Mouse (Mus musculus) inflammation-experienced regulatory T-cells, adult 6 months (primary cell): ENCODE results near the gene Dgcr8. TPM values are rescaled to one million over a fixed set of nuclear protein-coding genes. Genes with fewer than 3 reads are reported as not detected.
A peak's percentile ranks its signal among the peaks of the same experiment; 100 is the strongest.

ENCODE experiments used
- ATAC-seq: one replicate; pipeline ENCODE4 v1.8.0; 2017
- polyA plus RNA-seq, 3 experiments: library from polyadenylated mRNA; unstranded; fragments of 100-300 nt; shearing (Covaris generic); gene quantifications; one replicate each; pipeline ENCODE4 v1.2.1; 2017

Dgcr8 gene
- polyA plus RNA-seq, 3 experiments from 2014 or later = 16.6 to 29.7 (median 19.9) TPM

- ATAC-seq = no peak
These were observed 69.0 kb downstream of the Dgcr8 start for GRCm38 (mm10) chr16:18220001-18220400.

- ATAC-seq = no peak
These were observed 70.5 kb downstream of the Dgcr8 start for GRCm38 (mm10) chr16:18218580-18218996.

- ATAC-seq = no peak
These were observed 71.5 kb downstream of the Dgcr8 start, which contains the start of gene Ccdc188 for GRCm38 (mm10) chr16:18217579-18217978. TSS of gene Ccdc188 (plus strand) at chr16:18217879.

GRCm38 (mm10) chr16:18214858-18215257 is 74.2 kb downstream of the Dgcr8 start:
- ATAC-seq = no peak

GRCm38 (mm10) chr16:18213689-18214088 is 75.4 kb downstream of the Dgcr8 start:
- ATAC-seq = no peak

GRCm38 (mm10) chr16:18211417-18212171 is 77.5 kb downstream of the Dgcr8 start:
- peak; percentile 67 for ATAC-seq

- no peak for ATAC-seq
These were observed 78.2 kb downstream of the Dgcr8 start for GRCm38 (mm10) chr16:18210701-18211416.

Other genes starting within 250 kb of the Dgcr8 start
- 10 to 100 TPM; 11.5 to 19.1 (median 15.0) TPM for gene Dgcr6, start 236.4 kb downstream of the Dgcr8 start, polyA plus RNA-seq
- 1 to 10 TPM; 1.1 to 5.3 (median 4.2) TPM for gene Prodh, start 199.0 kb downstream of the Dgcr8 start, polyA plus RNA-seq
- not detected for gene Rtn4r, start 161.6 kb downstream of the Dgcr8 start, polyA plus RNA-seq
- gene Ccdc188, start 71.4 kb downstream of the Dgcr8 start, polyA plus RNA-seq = not detected
- 1 to 10 TPM in 2 of 3 experiments, under 1 TPM in 1; 0.67 to 1.7 (median 1.5) TPM for gene Zdhhc8, start 54.1 kb downstream of the Dgcr8 start, polyA plus RNA-seq
- gene Trmt2a, start 40.6 kb downstream of the Dgcr8 start, polyA plus RNA-seq = 10 to 100 TPM; 31.1 to 45.8 (median 38.5) TPM
- gene Ranbp1, start 40.5 kb downstream of the Dgcr8 start, polyA plus RNA-seq = 100 to 1,000 TPM; 141 to 268 (median 158) TPM
- not detected for gene Gm49776, start 30.9 kb downstream of the Dgcr8 start, polyA plus RNA-seq
- 10 to 100 TPM; 48.6 to 81.2 (median 70.2) TPM for gene Tango2, start 58.9 kb upstream of the Dgcr8 start, polyA plus RNA-seq
- gene Arvcf, start 58.9 kb upstream of the Dgcr8 start, polyA plus RNA-seq = 1 to 10 TPM in 1 of 3 experiments, under 1 TPM in 2; 0.52 to 1.0 (median 0.66) TPM
- gene Txnrd2, start 137.1 kb upstream of the Dgcr8 start, polyA plus RNA-seq = 10 to 100 TPM; 15.9 to 21.2 (median 20.4) TPM
- gene Comt, start 137.6 kb upstream of the Dgcr8 start, polyA plus RNA-seq = 10 to 100 TPM; 51.4 to 56.7 (median 52.3) TPM
- 10 to 100 TPM; 11.2 to 23.9 (median 17.4) TPM for gene Gnb1l, start 209.5 kb upstream of the Dgcr8 start, polyA plus RNA-seq
- 1 to 10 TPM in 1 of 3 experiments, under 1 TPM in 2; 0.47 to 1.8 (median 0.86) TPM for gene Rtl10, start 209.7 kb upstream of the Dgcr8 start, polyA plus RNA-seq